Mouse (Mus musculus): ENCODE data around the gene Csnk1g2. TPM values are rescaled to one million over a fixed set of nuclear protein-coding genes. Genes with fewer than 3 reads are reported as not detected.

The Csnk1g2 gene
- polyA plus RNA-seq, 1 experiment from 2014 or later, result 79.9 TPM

DNA sequence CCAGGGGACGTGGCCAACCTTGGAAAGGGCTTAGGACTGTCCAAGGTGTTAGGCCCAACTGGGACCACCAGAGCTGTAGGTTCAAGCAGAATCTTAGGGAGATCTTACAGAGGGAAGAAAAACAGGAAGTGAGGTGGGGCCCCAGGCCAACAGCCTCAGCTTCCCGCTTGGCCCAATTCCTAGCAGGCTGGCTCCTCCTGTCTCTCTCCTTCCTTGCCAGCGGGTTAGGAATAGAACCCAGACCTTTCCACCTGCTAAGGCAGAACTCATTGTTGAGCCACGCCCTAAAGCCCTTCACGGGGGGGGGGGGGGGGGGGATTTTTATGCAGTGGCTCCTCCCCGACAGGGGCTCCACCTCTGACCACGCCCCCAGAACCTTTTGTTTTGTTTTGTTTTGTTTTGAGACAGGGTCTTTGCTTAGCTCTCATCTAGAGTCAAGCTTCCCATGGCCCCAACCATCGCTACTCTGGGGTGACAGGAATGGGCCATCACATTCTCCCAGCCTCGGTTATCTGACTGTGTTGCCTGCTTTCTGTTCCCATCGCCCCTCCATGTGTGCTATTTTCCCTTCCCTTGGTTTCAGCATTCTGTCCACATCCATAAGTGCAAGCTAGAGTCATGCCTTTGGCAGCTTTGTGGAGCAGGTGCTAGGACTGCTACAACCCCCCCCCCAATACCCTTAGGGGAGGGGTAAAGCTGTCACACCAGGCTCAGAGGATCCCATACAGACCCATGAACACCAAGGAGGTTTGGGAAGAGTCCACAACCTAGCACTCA, 56.2 kb downstream of the Csnk1g2 start:
- Histone ChIP-seq H3K9ac (ENCODE audit: low read depth, low read length) (no peak overlapping the region), H3K4me3 (ENCODE audit: low read depth, low read length) (no peak overlapping the region), H3K27ac (ENCODE audit: low read length) (peak overlapping the region; percentile 96), H3K9me3 (replicated peaks; ENCODE audit: control insufficient read depth, low read length, poor library complexity, severe bottlenecking) (no peaks in the 10 kb centered on the region), H3K36me3 (ENCODE audit: control insufficient read depth, insufficient read depth, low read length) (no peaks in the 10 kb centered on the region), H3K27me3 (ENCODE audit: control insufficient read depth, insufficient read depth, low read depth, low read length) (no peaks in the 10 kb centered on the region), H3K4me2 (ENCODE audit: low read length) (no peak overlapping the region), H3K4me1 (ENCODE audit: control insufficient read depth, insufficient read depth, low read length) (peaks cover 32% of the 10 kb centered on the region)
- no peak for ATAC-seq
- WGBS, result 56% methylated on average over 9 of the region's 10 CpGs

DNA sequence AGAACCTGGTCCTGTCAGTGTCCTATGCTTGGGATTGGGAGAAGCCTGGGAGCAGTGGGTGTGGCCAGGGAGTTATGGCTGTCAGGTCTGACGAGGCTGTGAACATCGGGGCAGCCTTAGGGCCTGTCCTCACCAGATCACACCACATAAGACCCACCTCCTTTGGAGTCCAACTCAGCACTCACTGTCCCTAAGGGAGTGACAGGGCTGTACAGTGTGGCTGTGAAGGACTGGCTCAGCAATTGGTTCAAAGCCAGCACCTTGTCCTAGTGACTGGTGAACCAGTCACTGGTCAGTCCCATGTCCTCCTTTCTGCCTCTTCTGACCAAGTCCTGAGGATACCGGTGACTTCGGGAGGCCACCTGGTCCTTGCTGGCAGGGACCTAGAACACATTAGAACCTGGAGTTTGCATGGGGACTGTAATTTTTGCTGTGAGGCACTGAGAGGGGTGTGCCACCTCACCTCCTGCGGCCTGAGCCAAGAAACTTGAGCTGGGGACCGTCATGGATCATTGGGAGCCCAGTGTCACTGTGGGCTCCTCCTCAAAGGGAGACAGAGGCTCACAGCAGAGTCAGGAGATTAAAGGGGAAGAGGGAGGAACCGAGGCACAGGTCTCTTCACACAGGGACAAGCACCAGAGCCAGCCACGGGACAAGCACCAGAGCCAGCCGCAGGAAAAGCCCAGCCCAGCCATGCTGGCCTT, 57.1 kb downstream of the Csnk1g2 start:
- H3K27me3 ChIP-seq (ENCODE audit: control insufficient read depth, insufficient read depth, low read depth, low read length), result no peaks in the 10 kb centered on the region
- no peak overlapping the region for H3K9ac ChIP-seq (ENCODE audit: low read depth, low read length)
- H3K4me2 ChIP-seq (ENCODE audit: low read length), result no peak overlapping the region
- WGBS, result 53% methylated on average over 9 of the region's 9 CpGs
- H3K4me1 ChIP-seq (ENCODE audit: control insufficient read depth, insufficient read depth, low read length), result peaks cover 23% of the 10 kb centered on the region
- ATAC-seq, result no peak
- no peak overlapping the region for H3K4me3 ChIP-seq (ENCODE audit: low read depth, low read length)
- H3K9me3 ChIP-seq (replicated peaks; ENCODE audit: control insufficient read depth, low read length, poor library complexity, severe bottlenecking), result no peaks in the 10 kb centered on the region
- H3K36me3 ChIP-seq (ENCODE audit: control insufficient read depth, insufficient read depth, low read length), result peaks cover 3% of the 10 kb centered on the region; the same call in 1 of the 2 replicates
- H3K27ac ChIP-seq (ENCODE audit: low read length), result peak overlapping the region; percentile 10; the same call in 1 of the 2 replicates

DNA sequence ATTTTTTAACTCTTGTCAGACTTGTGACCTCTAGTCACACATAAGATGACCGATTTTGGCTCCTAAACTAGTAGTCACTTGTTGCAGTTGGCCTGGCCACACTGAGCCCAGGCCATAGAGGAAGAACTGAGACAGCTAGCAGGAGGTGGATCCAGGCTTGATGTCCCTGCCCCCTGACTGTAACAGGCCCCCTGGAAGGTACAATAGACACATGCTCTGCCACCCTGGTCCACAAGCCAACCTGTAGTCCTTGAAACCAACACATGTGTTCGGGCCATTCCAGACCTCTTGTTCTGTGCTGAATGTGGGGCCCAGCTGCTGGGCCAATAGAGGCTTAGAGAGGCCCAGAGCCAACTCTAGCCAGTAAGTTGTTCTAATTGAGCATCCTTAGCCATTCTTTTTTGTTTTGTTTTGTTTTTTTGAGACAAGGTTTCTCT, 57.6 kb downstream of the Csnk1g2 start:
- Histone ChIP-seq H3K9me3 (replicated peaks; ENCODE audit: control insufficient read depth, low read length, poor library complexity, severe bottlenecking) (no peaks in the 10 kb centered on the region), H3K4me2 (ENCODE audit: low read length) (no peak overlapping the region), H3K36me3 (ENCODE audit: control insufficient read depth, insufficient read depth, low read length) (peaks cover 3% of the 10 kb centered on the region; the same call in 1 of the 2 replicates), H3K4me1 (ENCODE audit: control insufficient read depth, insufficient read depth, low read length) (peaks cover 17% of the 10 kb centered on the region), H3K27ac (ENCODE audit: low read length) (no peak overlapping the region), H3K27me3 (ENCODE audit: control insufficient read depth, insufficient read depth, low read depth, low read length) (no peaks in the 10 kb centered on the region), H3K9ac (ENCODE audit: low read depth, low read length) (no peak overlapping the region), H3K4me3 (ENCODE audit: low read depth, low read length) (no peak overlapping the region)
- 90% methylated on average over 2 of the region's 2 CpGs for WGBS
- ATAC-seq, result no peak

DNA sequence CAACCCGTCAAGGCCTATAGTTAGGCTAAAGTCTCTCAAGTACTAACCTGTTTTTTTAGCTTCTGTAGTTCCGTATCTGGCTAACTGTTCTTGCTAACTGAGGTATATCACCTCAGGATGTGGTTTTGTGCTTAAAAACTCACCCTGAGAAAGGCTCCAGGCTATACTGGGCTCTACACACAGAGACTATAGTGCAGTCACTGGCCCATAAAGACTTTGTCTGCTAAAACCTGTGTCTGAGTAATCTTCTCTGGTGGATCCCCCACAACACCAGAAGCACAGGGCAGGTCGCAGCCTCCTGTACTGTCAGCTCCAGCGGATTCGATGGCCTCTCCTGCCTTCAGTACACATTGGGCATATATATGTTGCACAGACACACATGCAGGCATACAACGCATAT, 59.4 kb downstream of the Csnk1g2 start:
- Histone ChIP-seq H3K27me3 (ENCODE audit: control insufficient read depth, insufficient read depth, low read depth, low read length) (no peaks in the 10 kb centered on the region), H3K9me3 (replicated peaks; ENCODE audit: control insufficient read depth, low read length, poor library complexity, severe bottlenecking) (no peaks in the 10 kb centered on the region), H3K4me2 (ENCODE audit: low read length) (no peak overlapping the region), H3K4me1 (ENCODE audit: control insufficient read depth, insufficient read depth, low read length) (peaks cover 14% of the 10 kb centered on the region), H3K9ac (ENCODE audit: low read depth, low read length) (no peak overlapping the region), H3K27ac (ENCODE audit: low read length) (no peak overlapping the region), H3K36me3 (ENCODE audit: control insufficient read depth, insufficient read depth, low read length) (peaks cover 14% of the 10 kb centered on the region), H3K4me3 (ENCODE audit: low read depth, low read length) (no peak overlapping the region)
- no peak for ATAC-seq
- WGBS, result 95% methylated on average over 6 of the region's 6 CpGs

DNA sequence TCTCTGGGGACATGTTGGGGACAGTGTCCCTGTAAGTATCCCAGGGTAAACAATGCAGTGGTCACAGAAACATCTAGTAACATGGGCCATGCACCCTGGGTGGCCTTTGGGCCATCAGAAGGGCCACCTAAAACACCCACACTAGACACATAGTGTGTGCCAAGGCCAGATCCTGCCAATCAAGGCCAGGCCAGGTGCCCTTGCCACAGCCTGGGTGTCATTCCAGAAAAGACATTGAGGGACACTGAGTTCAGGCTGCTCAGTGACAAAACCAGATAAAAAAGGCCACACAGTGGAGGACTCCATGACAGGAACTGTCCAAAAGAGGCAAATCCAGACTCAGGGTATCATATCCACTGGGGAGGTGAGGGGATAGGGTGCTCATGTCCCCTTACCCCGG, 61.0 kb downstream of the Csnk1g2 start:
- Histone ChIP-seq H3K9me3 (replicated peaks; ENCODE audit: control insufficient read depth, low read length, poor library complexity, severe bottlenecking) (no peaks in the 10 kb centered on the region), H3K4me1 (ENCODE audit: control insufficient read depth, insufficient read depth, low read length) (no peaks in the 10 kb centered on the region), H3K27me3 (ENCODE audit: control insufficient read depth, insufficient read depth, low read depth, low read length) (no peaks in the 10 kb centered on the region), H3K4me3 (ENCODE audit: low read depth, low read length) (no peak overlapping the region), H3K4me2 (ENCODE audit: low read length) (no peak overlapping the region), H3K36me3 (ENCODE audit: control insufficient read depth, insufficient read depth, low read length) (peaks cover 21% of the 10 kb centered on the region), H3K9ac (ENCODE audit: low read depth, low read length) (no peak overlapping the region), H3K27ac (ENCODE audit: low read length) (no peak overlapping the region)
- no peak for ATAC-seq
- WGBS, result 100% methylated on average over 1 of the region's 1 CpGs

DNA sequence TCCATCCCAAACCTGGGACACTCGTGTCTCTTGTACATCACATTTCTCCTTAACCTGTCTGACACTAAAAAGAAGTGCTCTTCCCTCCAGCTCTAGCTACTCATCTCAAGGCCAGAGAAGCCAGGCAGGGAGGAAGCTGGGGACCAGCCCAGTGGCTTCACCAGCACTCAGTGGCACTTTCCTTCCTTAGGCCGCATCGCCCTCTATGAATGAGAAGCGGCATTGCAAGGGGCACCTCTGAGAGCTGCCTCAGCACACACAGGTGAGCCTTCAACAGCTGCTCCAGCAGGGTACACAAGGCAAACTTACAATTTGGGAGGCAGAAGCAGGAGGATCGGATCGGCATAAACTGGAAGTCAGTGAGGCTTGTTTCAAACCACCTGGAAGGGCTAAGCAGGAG, 61.6 kb downstream of the Csnk1g2 start:
- Histone ChIP-seq H3K27ac (ENCODE audit: low read length) (no peak overlapping the region), H3K27me3 (ENCODE audit: control insufficient read depth, insufficient read depth, low read depth, low read length) (no peaks in the 10 kb centered on the region), H3K9ac (ENCODE audit: low read depth, low read length) (no peak overlapping the region), H3K4me3 (ENCODE audit: low read depth, low read length) (no peak overlapping the region), H3K4me2 (ENCODE audit: low read length) (no peak overlapping the region), H3K4me1 (ENCODE audit: control insufficient read depth, insufficient read depth, low read length) (no peaks in the 10 kb centered on the region), H3K9me3 (replicated peaks; ENCODE audit: control insufficient read depth, low read length, poor library complexity, severe bottlenecking) (no peaks in the 10 kb centered on the region), H3K36me3 (ENCODE audit: control insufficient read depth, insufficient read depth, low read length) (peaks cover 22% of the 10 kb centered on the region)
- no peak for ATAC-seq
- 60% methylated on average over 6 of the region's 6 CpGs for WGBS

DNA sequence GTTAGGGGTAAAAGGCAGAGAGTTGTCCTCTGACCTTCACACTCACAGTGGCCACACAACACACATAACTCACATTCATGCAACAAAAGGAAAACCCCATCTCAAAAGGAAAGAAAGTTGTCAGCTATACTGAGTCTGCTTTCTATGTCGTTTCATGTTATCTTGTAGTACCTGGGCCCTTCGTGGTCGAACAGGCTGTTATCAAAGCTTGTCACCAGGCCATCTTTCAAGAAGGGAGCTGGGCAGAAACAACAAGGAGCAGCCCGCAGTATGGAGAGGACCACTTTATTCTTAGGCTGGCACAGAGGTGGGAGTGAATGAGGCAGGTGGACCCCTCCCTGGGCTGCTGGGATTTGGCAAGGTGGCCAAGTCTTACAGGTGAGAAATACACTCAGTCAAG, 62.3 kb downstream of the Csnk1g2 start:
- no peak overlapping the region for H3K4me2 ChIP-seq (ENCODE audit: low read length)
- no peaks in the 10 kb centered on the region for H3K4me1 ChIP-seq (ENCODE audit: control insufficient read depth, insufficient read depth, low read length)
- no peaks in the 10 kb centered on the region for H3K27me3 ChIP-seq (ENCODE audit: control insufficient read depth, insufficient read depth, low read depth, low read length)
- H3K4me3 ChIP-seq (ENCODE audit: low read depth, low read length), result no peak overlapping the region
- no peak for ATAC-seq
- H3K36me3 ChIP-seq (ENCODE audit: control insufficient read depth, insufficient read depth, low read length), result peaks cover 29% of the 10 kb centered on the region
- no peaks in the 10 kb centered on the region for H3K9me3 ChIP-seq (replicated peaks; ENCODE audit: control insufficient read depth, low read length, poor library complexity, severe bottlenecking)
- H3K9ac ChIP-seq (ENCODE audit: low read depth, low read length), result no peak overlapping the region
- no peak overlapping the region for H3K27ac ChIP-seq (ENCODE audit: low read length)
- 95% methylated on average over 4 of the region's 4 CpGs for WGBS

DNA sequence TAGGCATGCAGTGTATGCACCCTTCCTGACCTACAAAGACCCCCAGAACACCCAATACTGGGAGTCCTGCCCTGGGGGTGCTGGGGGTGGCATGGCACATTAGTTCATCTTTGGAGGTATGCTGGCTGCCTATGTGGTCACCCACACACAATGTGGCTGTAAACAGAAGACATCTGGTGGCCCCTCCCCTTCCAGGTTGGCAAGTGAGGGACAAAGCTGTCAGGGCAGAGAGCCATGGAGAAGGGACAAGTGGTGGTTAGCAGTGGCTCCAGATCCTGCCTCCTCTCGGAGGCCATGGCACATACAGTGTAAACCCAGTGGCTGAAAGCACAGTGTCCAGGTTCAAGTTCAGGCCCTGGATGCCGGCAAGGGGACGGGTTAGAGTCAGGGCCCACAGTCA, 64.0 kb downstream of the Csnk1g2 start:
- Histone ChIP-seq H3K9me3 (replicated peaks; ENCODE audit: control insufficient read depth, low read length, poor library complexity, severe bottlenecking) (no peaks in the 10 kb centered on the region), H3K4me3 (ENCODE audit: low read depth, low read length) (no peak overlapping the region), H3K27me3 (ENCODE audit: control insufficient read depth, insufficient read depth, low read depth, low read length) (no peaks in the 10 kb centered on the region), H3K36me3 (ENCODE audit: control insufficient read depth, insufficient read depth, low read length) (peaks cover 40% of the 10 kb centered on the region), H3K27ac (ENCODE audit: low read length) (no peak overlapping the region), H3K4me1 (ENCODE audit: control insufficient read depth, insufficient read depth, low read length) (no peaks in the 10 kb centered on the region), H3K9ac (ENCODE audit: low read depth, low read length) (no peak overlapping the region), H3K4me2 (ENCODE audit: low read length) (no peak overlapping the region)
- ATAC-seq, result no peak
- WGBS, result 98% methylated on average over 3 of the region's 3 CpGs

DNA sequence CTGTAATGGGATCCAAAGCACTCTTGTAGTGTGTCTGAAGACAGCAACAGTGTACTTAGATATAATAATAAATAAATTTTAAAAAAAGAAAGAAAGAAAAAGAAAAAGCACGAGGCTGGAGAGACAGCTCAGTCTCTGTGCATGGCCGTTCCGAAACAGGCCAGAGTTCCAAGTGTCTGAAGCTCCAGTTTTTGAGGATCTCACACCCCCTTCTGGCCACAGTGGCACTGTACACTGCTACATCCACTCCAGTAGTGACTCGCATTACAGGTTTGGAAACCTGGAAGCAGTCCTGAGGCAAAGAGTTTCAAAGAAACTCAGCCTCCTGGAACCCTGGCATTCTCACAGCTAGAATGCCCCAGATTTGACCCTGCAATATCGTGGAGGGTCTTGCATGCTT, 65.2 kb downstream of the Csnk1g2 start:
- no peak for ATAC-seq
- H3K36me3 ChIP-seq (ENCODE audit: control insufficient read depth, insufficient read depth, low read length), result peaks cover 40% of the 10 kb centered on the region
- no peak overlapping the region for H3K27ac ChIP-seq (ENCODE audit: low read length)
- H3K4me2 ChIP-seq (ENCODE audit: low read length), result no peak overlapping the region
- no peaks in the 10 kb centered on the region for H3K9me3 ChIP-seq (replicated peaks; ENCODE audit: control insufficient read depth, low read length, poor library complexity, severe bottlenecking)
- no peak overlapping the region for H3K4me3 ChIP-seq (ENCODE audit: low read depth, low read length)
- H3K4me1 ChIP-seq (ENCODE audit: control insufficient read depth, insufficient read depth, low read length), result no peaks in the 10 kb centered on the region
- 39% methylated on average over 5 of the region's 5 CpGs for WGBS
- H3K27me3 ChIP-seq (ENCODE audit: control insufficient read depth, insufficient read depth, low read depth, low read length), result no peaks in the 10 kb centered on the region
- H3K9ac ChIP-seq (ENCODE audit: low read depth, low read length), result no peak overlapping the region

Measured in midbrain, embryonic 16.5 days (tissue).